Mouse (Mus musculus): ENCODE measurements around the gene Cdh3. TPM values are rescaled to one million over a fixed set of nuclear protein-coding genes. Genes with fewer than 3 reads are reported as not detected.
"Not testable (repeated sequence)": the region's sequence is repeated elsewhere in the genome, so short reads cannot be mapped to it uniquely, and the experiment has no call there.

The Cdh3 gene
- polyA plus RNA-seq, 1 experiment = 33.3 TPM

DNA sequence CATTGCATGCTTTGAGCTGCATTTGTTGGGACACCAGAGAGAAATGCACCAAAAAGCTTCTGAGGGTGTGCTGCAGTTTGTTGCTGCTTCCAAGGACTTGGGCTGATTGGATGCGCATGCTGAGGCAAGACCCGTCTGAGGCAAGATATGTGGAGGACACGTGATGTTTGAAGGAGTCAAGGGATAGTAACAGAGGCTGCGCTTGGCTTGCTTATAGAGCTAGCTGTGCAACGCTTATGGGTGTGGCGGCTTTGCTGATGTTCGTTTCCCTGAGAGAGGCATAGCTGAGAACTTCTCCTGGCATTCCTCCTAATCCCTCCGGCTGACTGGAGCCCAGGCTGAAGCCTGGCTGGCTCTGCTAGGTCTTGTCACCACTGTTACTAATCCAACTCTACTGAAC lies 76.2 kb downstream of the Cdh3 start:
- no peaks in the 10 kb centered on the region for H3K36me3 ChIP-seq (ENCODE audit: control insufficient read depth, insufficient read depth, low read length, poor library complexity, severe bottlenecking)
- H3K4me3 ChIP-seq (ENCODE audit: low read depth, low read length) = no peak overlapping the region
- H3K9me3 ChIP-seq (replicated peaks; ENCODE audit: control insufficient read depth, insufficient read depth, low read length, poor library complexity, severe bottlenecking) = no peaks in the 10 kb centered on the region
- no peak for TF ChIP-seq CTCF (IDR thresholded peaks at IDR 0.05; ENCODE audit: low read depth, low read length)
- TF ChIP-seq POLR2A (IDR thresholded peaks at IDR 0.05; ENCODE audit: insufficient read depth, low read length) = no peak
- TF ChIP-seq EP300 (IDR thresholded peaks at IDR 0.05; ENCODE audit: insufficient read depth, low read depth, low read length) = no peak
- no peak overlapping the region for H3K27ac ChIP-seq (ENCODE audit: insufficient read depth, low read length)
- no peaks in the 10 kb centered on the region for H3K27me3 ChIP-seq (ENCODE audit: control insufficient read depth, insufficient read depth, low read length, poor library complexity, severe bottlenecking)
- H3K9ac ChIP-seq (ENCODE audit: low read depth, poor library complexity, severe bottlenecking) = no peak overlapping the region
- peaks cover 4% of the 10 kb centered on the region for H3K4me1 ChIP-seq (ENCODE audit: control insufficient read depth, insufficient read depth, low read length)

DNA sequence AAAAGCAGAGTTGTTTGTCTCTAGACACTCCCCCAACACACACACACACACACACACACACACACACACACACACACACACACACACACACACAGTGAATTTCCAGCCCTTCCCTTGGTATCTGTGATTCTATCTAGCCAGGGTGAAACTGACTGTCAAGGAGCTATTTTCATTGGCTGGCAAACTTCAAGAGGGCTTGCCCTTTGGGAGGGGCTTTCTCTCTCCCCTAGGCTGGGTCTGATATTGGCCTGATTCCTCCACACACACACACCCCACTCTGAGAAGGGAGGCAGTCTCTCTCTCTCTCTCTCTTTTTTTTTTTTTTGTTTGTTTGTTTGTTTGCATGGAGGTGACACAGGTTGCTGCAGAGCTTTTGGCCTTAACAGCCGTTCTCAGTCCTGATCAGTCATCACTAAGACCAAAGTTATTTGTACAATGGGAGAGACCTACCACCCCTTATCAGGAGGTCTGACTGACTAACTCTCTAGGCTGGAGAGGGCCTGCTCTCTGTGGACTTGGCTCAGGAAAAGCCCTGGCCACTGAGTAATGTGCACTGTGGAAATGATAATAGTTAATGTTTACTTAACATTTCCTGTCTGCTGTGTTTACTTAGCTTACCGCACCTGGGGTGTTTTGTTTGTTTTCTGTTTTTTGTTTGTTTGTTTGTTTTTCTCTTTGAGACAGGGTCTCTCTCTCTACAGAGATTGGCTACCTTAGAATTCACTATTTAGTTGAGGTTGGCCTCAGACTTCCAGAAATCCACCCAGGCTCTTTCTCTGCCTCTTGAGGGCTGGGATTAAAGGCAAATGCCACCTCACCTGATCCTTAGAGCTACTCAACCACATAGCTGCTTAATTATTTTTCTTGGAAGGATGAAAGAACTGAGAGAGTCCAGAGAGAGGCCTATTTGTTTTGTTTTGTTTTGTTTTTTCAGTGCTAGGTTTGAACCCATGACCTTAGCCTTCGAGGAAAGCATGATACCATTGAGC lies 78.0 kb downstream of the Cdh3 start:
- TF ChIP-seq POLR2A (IDR thresholded peaks at IDR 0.05; ENCODE audit: insufficient read depth, low read length) (no peak), EP300 (IDR thresholded peaks at IDR 0.05; ENCODE audit: insufficient read depth, low read depth, low read length) (no peak), CTCF (IDR thresholded peaks at IDR 0.05; ENCODE audit: low read depth, low read length) (no peak)
- H3K27ac ChIP-seq (ENCODE audit: insufficient read depth, low read length) = no peak overlapping the region
- no peak overlapping the region for H3K4me3 ChIP-seq (ENCODE audit: low read depth, low read length)
- no peak overlapping the region for H3K9ac ChIP-seq (ENCODE audit: low read depth, poor library complexity, severe bottlenecking)
- H3K36me3 ChIP-seq (ENCODE audit: control insufficient read depth, insufficient read depth, low read length, poor library complexity, severe bottlenecking) = no peaks in the 10 kb centered on the region
- H3K4me1 ChIP-seq (ENCODE audit: control insufficient read depth, insufficient read depth, low read length) = peaks cover 4% of the 10 kb centered on the region
- no peaks in the 10 kb centered on the region for H3K9me3 ChIP-seq (replicated peaks; ENCODE audit: control insufficient read depth, insufficient read depth, low read length, poor library complexity, severe bottlenecking)
- H3K27me3 ChIP-seq (ENCODE audit: control insufficient read depth, insufficient read depth, low read length, poor library complexity, severe bottlenecking) = no peaks in the 10 kb centered on the region

DNA sequence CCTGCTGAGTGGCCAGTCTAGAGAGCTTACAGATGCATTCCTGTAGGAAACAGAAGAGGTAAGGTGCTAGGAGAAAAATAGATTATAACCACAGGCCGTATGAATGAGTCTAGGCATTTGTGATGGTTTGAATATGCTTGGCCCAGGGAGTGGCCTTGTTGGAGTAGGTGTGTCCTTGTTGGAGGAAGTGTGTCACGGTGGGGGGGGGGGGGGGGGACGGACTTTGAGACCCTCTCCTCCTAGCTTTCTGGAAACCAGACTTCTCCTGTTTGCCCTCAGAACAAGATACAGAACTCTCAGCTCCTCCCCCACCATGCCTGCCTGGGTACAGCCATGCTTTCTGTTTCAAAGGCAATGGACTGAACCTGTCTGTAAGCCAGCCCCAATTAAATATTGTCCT lies 81.8 kb downstream of the Cdh3 start:
- Histone ChIP-seq H3K4me3 (ENCODE audit: low read depth, low read length) (no peak overlapping the region), H3K9me3 (replicated peaks; ENCODE audit: control insufficient read depth, insufficient read depth, low read length, poor library complexity, severe bottlenecking) (no peaks in the 10 kb centered on the region), H3K36me3 (ENCODE audit: control insufficient read depth, insufficient read depth, low read length, poor library complexity, severe bottlenecking) (no peaks in the 10 kb centered on the region), H3K9ac (ENCODE audit: low read depth, poor library complexity, severe bottlenecking) (no peak overlapping the region), H3K4me1 (ENCODE audit: control insufficient read depth, insufficient read depth, low read length) (no peaks in the 10 kb centered on the region), H3K27me3 (ENCODE audit: control insufficient read depth, insufficient read depth, low read length, poor library complexity, severe bottlenecking) (no peaks in the 10 kb centered on the region), H3K27ac (ENCODE audit: insufficient read depth, low read length) (no peak overlapping the region)
- TF ChIP-seq CTCF (IDR thresholded peaks at IDR 0.05; ENCODE audit: low read depth, low read length) (no peak), EP300 (IDR thresholded peaks at IDR 0.05; ENCODE audit: insufficient read depth, low read depth, low read length) (no peak), POLR2A (IDR thresholded peaks at IDR 0.05; ENCODE audit: insufficient read depth, low read length) (no peak)

DNA sequence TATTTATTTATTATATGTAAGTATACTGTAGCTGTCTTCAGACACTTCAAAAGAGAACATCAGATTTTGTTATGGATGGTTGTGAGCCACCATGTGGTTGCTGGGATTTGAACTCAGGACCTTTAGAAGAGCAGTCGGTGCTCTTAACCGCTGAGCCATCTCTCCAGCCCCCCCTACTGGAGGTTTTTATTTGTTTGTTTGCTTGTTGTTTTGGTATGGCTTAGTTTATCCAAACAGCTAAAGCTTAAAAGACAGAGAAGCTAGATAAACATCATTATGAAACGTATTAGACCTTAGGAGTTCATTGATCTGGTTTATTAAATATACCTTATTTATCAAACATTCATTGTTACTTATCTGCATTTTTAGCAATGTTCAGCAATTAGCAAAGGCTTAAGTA lies 84.9 kb downstream of the Cdh3 start:
- H3K36me3 ChIP-seq (ENCODE audit: control insufficient read depth, insufficient read depth, low read length, poor library complexity, severe bottlenecking); H3K27me3 ChIP-seq (ENCODE audit: control insufficient read depth, insufficient read depth, low read length, poor library complexity, severe bottlenecking); H3K27ac ChIP-seq (ENCODE audit: insufficient read depth, low read length); H3K4me1 ChIP-seq (ENCODE audit: control insufficient read depth, insufficient read depth, low read length); H3K9me3 ChIP-seq (replicated peaks; ENCODE audit: control insufficient read depth, insufficient read depth, low read length, poor library complexity, severe bottlenecking); H3K9ac ChIP-seq (ENCODE audit: low read depth, poor library complexity, severe bottlenecking); H3K4me3 ChIP-seq (ENCODE audit: low read depth, low read length): not testable (repeated sequence)

DNA sequence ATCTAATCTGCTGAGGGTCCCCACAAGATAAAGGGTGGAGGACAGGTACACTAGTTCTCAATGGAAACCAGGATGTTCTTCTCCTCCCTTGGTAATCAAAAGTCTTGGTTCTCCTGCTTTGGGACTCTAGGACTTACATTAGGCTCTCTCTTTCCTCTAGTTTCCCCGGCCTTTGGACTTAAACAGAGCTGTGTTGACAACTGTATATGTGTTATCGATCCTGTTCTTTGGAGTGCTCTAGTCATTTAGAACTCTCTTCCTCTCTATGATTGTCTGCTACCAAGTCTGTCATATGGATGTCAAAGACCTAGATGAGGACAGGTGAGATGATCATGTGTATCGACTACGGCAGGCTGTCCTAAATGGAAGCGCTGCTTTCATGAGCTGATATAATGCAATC lies 86.4 kb downstream of the Cdh3 start:
- Histone ChIP-seq H3K27me3 (ENCODE audit: control insufficient read depth, insufficient read depth, low read length, poor library complexity, severe bottlenecking) (no peaks in the 10 kb centered on the region), H3K9ac (ENCODE audit: low read depth, poor library complexity, severe bottlenecking) (no peak overlapping the region), H3K36me3 (ENCODE audit: control insufficient read depth, insufficient read depth, low read length, poor library complexity, severe bottlenecking) (no peaks in the 10 kb centered on the region), H3K9me3 (replicated peaks; ENCODE audit: control insufficient read depth, insufficient read depth, low read length, poor library complexity, severe bottlenecking) (no peaks in the 10 kb centered on the region), H3K4me3 (ENCODE audit: low read depth, low read length) (no peak overlapping the region), H3K27ac (ENCODE audit: insufficient read depth, low read length) (no peak overlapping the region), H3K4me1 (ENCODE audit: control insufficient read depth, insufficient read depth, low read length) (peaks cover 1% of the 10 kb centered on the region)
- TF ChIP-seq CTCF (IDR thresholded peaks at IDR 0.05; ENCODE audit: low read depth, low read length) (no peak), POLR2A (IDR thresholded peaks at IDR 0.05; ENCODE audit: insufficient read depth, low read length) (no peak), EP300 (IDR thresholded peaks at IDR 0.05; ENCODE audit: insufficient read depth, low read depth, low read length) (no peak)

DNA sequence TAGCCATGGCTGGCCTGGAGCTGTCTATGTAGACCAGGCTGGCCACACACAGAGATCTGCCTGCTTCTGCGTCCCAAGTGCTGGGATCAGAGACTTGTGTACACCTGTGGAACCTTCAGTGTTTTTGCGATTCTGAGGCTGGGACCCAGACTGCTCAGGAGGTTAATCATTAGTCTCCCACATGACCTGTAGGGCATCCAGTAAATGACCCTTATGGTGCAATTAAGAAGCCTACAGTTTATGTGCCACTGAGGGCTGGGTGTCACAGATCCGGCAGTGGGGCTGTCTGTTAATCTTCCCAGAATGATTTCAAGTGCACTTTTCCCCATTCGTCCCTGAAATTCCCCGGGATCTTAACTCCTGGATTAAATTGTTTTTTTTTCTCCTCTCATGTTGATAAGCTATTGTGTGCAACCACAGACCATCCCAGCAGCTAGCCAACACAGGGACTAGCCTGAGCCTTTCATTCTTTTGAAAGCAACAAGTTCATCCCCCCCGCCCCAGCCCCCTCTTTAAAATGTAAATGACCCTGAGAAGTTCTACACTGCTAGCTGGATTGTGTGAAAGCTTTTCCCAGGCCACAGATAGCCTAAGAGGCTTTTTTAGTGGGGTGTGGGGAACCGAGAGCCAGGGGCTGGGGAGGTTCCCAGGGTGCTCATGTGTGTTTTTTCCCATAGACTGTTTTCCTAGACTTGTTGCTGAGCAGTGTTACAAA lies 88.7 kb downstream of the Cdh3 start:
- TF ChIP-seq EP300 (IDR thresholded peaks at IDR 0.05; ENCODE audit: insufficient read depth, low read depth, low read length) (no peak), POLR2A (IDR thresholded peaks at IDR 0.05; ENCODE audit: insufficient read depth, low read length) (no peak), CTCF (IDR thresholded peaks at IDR 0.05; ENCODE audit: low read depth, low read length) (no peak)
- H3K4me1 ChIP-seq (ENCODE audit: control insufficient read depth, insufficient read depth, low read length) = peaks cover 1% of the 10 kb centered on the region
- 0 out of 2 replicates have a peak overlapping the region, but pooled peaks have one; percentile 19 for H3K9ac ChIP-seq (ENCODE audit: low read depth, poor library complexity, severe bottlenecking)
- no peaks in the 10 kb centered on the region for H3K27me3 ChIP-seq (ENCODE audit: control insufficient read depth, insufficient read depth, low read length, poor library complexity, severe bottlenecking)
- H3K9me3 ChIP-seq (replicated peaks; ENCODE audit: control insufficient read depth, insufficient read depth, low read length, poor library complexity, severe bottlenecking) = no peaks in the 10 kb centered on the region
- peak overlapping the region; percentile 63 for H3K27ac ChIP-seq (ENCODE audit: insufficient read depth, low read length)
- no peak overlapping the region for H3K4me3 ChIP-seq (ENCODE audit: low read depth, low read length)
- no peaks in the 10 kb centered on the region for H3K36me3 ChIP-seq (ENCODE audit: control insufficient read depth, insufficient read depth, low read length, poor library complexity, severe bottlenecking)
